Mouse (Mus musculus): ENCODE measurements around the gene Lctl.

GRCm38 (mm10) chr9:64078386-64078792, 38.6 kb upstream of the Lctl start:
- TF ChIP-seq POLR2A (IDR thresholded peaks at IDR 0.05; ENCODE audit: borderline replicate concordance, control insufficient read depth, low read depth, low read length) (no peak), CTCF (IDR thresholded peaks at IDR 0.05; ENCODE audit: control insufficient read depth, insufficient read depth, low read length) (no peak)

Data from bone marrow, adult 2 months (tissue).